Comparison of ENCODE assay signal across 22 mouse cellular contexts in the genomic region with DNA sequence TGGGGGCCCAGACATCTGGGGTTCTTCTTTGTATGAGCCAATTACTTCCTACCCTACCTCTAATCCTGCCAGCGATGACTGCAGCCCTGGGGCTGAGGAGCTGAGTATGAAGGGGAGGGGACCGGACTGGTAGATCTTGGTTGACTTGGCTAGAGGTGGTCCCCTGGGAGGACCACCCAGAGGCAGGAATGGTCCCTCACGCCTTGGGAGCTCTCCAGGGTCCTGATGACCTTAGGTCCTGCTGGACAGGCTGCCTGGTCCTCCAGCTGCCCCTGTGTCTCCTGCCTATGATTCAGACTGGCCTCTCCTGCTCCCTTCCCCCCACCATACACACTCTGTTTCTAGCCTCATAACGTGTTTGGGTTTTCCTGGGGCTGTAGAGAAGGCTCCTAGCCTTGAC. TPM values are rescaled to one million over a fixed set of nuclear protein-coding genes. Genes with fewer than 3 reads are reported as not detected.
DNase-seq lines count a peak whose midpoint lies in the region; ATAC-seq and TF ChIP-seq lines count a peak whose summit lies in the region.
"Had no signal": no experiment of that assay in that cellular context is flagged by ENCODE, and none has a peak within 500 bp of the region (broad histone marks: within the 10 kb centered on the region; RNA-seq: fewer than 3 reads in every experiment).

No protein-coding gene starts in this region.

- no peak for TF ChIP-seq CTCF in gastrocnemius, adult 2 months (IDR thresholded peaks at IDR 0.05)
- TF ChIP-seq CTCF in lung, embryonic 14.5 days (IDR thresholded peaks at IDR 0.05; ENCODE audit: low read depth): no peak

- H3K9ac ChIP-seq in lung, embryonic 14.5 days: no peak overlapping the region
- H3K9ac ChIP-seq in embryonic facial prominence, embryonic 11.5 days (replicated peaks; ENCODE audit: low read length): no peak overlapping the region
- H3K9ac ChIP-seq: forebrain, embryonic 12.5 days; hindbrain, embryonic 13.5 days; kidney, embryonic 15.5 days; liver, embryonic 15.5 days; midbrain, embryonic 15.5 days; neural tube, embryonic 15.5 days had no signal

- intact Hi-C loops in gastrocnemius, adult 2 months (cut with DNase I): no loop called here

- H3K36me3 ChIP-seq in lung, embryonic 14.5 days (ENCODE audit: insufficient read depth): no peaks in the 10 kb centered on the region
- no peaks in the 10 kb centered on the region; the same call in none of the 2 replicates for H3K36me3 ChIP-seq in embryonic facial prominence, embryonic 11.5 days (replicated peaks; ENCODE audit: control insufficient read depth, insufficient read depth, low read depth, low read length)
- H3K36me3 ChIP-seq: liver, embryonic 15.5 days; midbrain, embryonic 15.5 days had no signal

- DNase-seq in gastrocnemius, adult 2 months: no peak
- DNase-seq in gastrocnemius, adult 8-10 months (ENCODE audit: low spot score in 2 of 2): no peak
- peak; percentile 66 for DNase-seq in lung, embryonic 14.5 days
- DNase-seq in lung, postnatal 14 days: no peak
- DNase-seq in embryonic facial prominence, embryonic 11.5 days (ENCODE audit: low spot score): peak; percentile 20
- peak; percentile 34 for DNase-seq in retina, postnatal 1 day
- DNase-seq in cerebellum, adult 11-12 months: no peak
- no peak for DNase-seq in layer of hippocampus, postnatal 10 days (ENCODE audit: low spot score in 2 of 2)
- DNase-seq: B cell, adult 2 months; cerebellum, adult 9-11 months; gastrocnemius, postnatal 14 days; right cerebral cortex, postnatal 25 days; thymus, postnatal 25 days had no signal

- no peaks in the 10 kb centered on the region for H3K27me3 ChIP-seq in lung, embryonic 14.5 days (ENCODE audit: insufficient read depth, low read length)
- H3K27me3 ChIP-seq in embryonic facial prominence, embryonic 11.5 days (ENCODE audit: control insufficient read depth, insufficient read depth, low read length): no peaks in the 10 kb centered on the region
- H3K27me3 ChIP-seq: forebrain, embryonic 12.5 days; hindbrain, embryonic 13.5 days; kidney, embryonic 15.5 days; liver, embryonic 15.5 days; midbrain, embryonic 15.5 days; neural tube, embryonic 15.5 days had no signal

- no peaks in the 10 kb centered on the region for H3K4me1 ChIP-seq in lung, embryonic 14.5 days (ENCODE audit: insufficient read depth)
- H3K4me1 ChIP-seq in embryonic facial prominence, embryonic 11.5 days (ENCODE audit: control insufficient read depth, insufficient read depth, low read length): no peaks in the 10 kb centered on the region
- H3K4me1 ChIP-seq: forebrain, embryonic 12.5 days; hindbrain, embryonic 13.5 days; kidney, embryonic 15.5 days; liver, embryonic 15.5 days; midbrain, embryonic 15.5 days; neural tube, embryonic 15.5 days had no signal

- whole genome bisulfite sequencing in lung, embryonic 14.5 days: 37% methylated on average over 4 of the region's 4 CpGs
- WGBS in embryonic facial prominence, embryonic 11.5 days: 42% methylated on average over 4 of the region's 4 CpGs

- no peak for ATAC-seq in lung, embryonic 14.5 days (ENCODE audit: insufficient read depth)
- no peak for ATAC-seq in embryonic facial prominence, embryonic 11.5 days (replicated peaks; ENCODE audit: insufficient number of reproducible peaks, low FRiP score, low TSS enrichment, low read depth)
- ATAC-seq: inflammation-experienced regulatory T-cells, adult 6 months; lung, postnatal 0 days; midbrain, embryonic 15.5 days had no signal

- no peak overlapping the region for H3K4me2 ChIP-seq in lung, embryonic 14.5 days
- no peak overlapping the region for H3K4me2 ChIP-seq in embryonic facial prominence, embryonic 11.5 days (ENCODE audit: low read depth, low read length)
- H3K4me2 ChIP-seq: forebrain, embryonic 12.5 days; hindbrain, embryonic 13.5 days; kidney, embryonic 15.5 days; liver, embryonic 15.5 days; midbrain, embryonic 15.5 days; neural tube, embryonic 15.5 days had no signal

- no peak overlapping the region for H3K4me3 ChIP-seq in gastrocnemius, adult 2 months
- no peak overlapping the region for H3K4me3 ChIP-seq in lung, embryonic 14.5 days (ENCODE audit: low read depth, low read length)
- H3K4me3 ChIP-seq in embryonic facial prominence, embryonic 11.5 days (ENCODE audit: low read depth, low read length): no peak overlapping the region
- H3K4me3 ChIP-seq: forebrain, embryonic 12.5 days; hindbrain, embryonic 13.5 days; kidney, embryonic 15.5 days; liver, embryonic 15.5 days; midbrain, embryonic 15.5 days; neural tube, embryonic 15.5 days had no signal

- peak overlapping the region; percentile 65; the same call in 1 of the 2 replicates for H3K27ac ChIP-seq in gastrocnemius, adult 2 months
- H3K27ac ChIP-seq in lung, embryonic 14.5 days (ENCODE audit: low read depth): no peak overlapping the region
- no peak overlapping the region for H3K27ac ChIP-seq in embryonic facial prominence, embryonic 11.5 days (replicated peaks; ENCODE audit: low read depth, low read length)
- H3K27ac ChIP-seq: forebrain, embryonic 12.5 days; hindbrain, embryonic 13.5 days; kidney, embryonic 15.5 days; liver, embryonic 15.5 days; midbrain, embryonic 15.5 days; neural tube, embryonic 15.5 days had no signal

- H3K9me3 ChIP-seq in lung, embryonic 14.5 days (ENCODE audit: low read depth, low read length): no peaks in the 10 kb centered on the region
- no peaks in the 10 kb centered on the region for H3K9me3 ChIP-seq in embryonic facial prominence, embryonic 11.5 days (replicated peaks; ENCODE audit: control insufficient read depth, low read length)
- H3K9me3 ChIP-seq: hindbrain, embryonic 13.5 days; kidney, embryonic 15.5 days; liver, embryonic 15.5 days; midbrain, embryonic 15.5 days; neural tube, embryonic 15.5 days had no signal

RNA-seq across cellular contexts. Expression of a gene that starts 39.4 kb away (rescaled TPM):
- under 1 TPM; 0.17 to 0.23 TPM for total RNA-seq in gastrocnemius, adult 2 months (2021)
- total RNA-seq in gastrocnemius, adult 8-10 months (2022): under 1 TPM in 3 of 4 experiments, not detected in 1; 0.15 to 0.67 (median 0.17) TPM
- 15.4 and 16.2 TPM in 2 replicates for polyA plus RNA-seq in lung, embryonic 14.5 days (2014; fragmentation: Nextera tagmentation; extraction: Ambion mirVana)
- polyA plus RNA-seq in embryonic facial prominence, embryonic 11.5 days (2014; fragmentation: Nextera tagmentation; extraction: Ambion mirVana): 4.8 and 5.6 TPM in 2 replicates
- under 1 TPM in 1 of 2 experiments, not detected in 1; 0.41 TPM for total RNA-seq in layer of hippocampus, postnatal 10 days (2021)
- total RNA-seq: megakaryocyte progenitor cell, adult 5-6 weeks had no signal

Comparison
In these comparisons a context has a peak if more than half of its experiments do, and no peak if none do; other contexts are left out.
1. DNase-seq: peak in lung, embryonic 14.5 days (single experiment), embryonic facial prominence, embryonic 11.5 days (single experiment) and retina, postnatal 1 day (single experiment); none in gastrocnemius, adult 2 months (single experiment), gastrocnemius, adult 8-10 months (0 of 2), lung, postnatal 14 days (single experiment), cerebellum, adult 11-12 months (single experiment) and layer of hippocampus, postnatal 10 days (0 of 2).